Mouse (Mus musculus) CH12.LX (cell line): Measurements from ENCODE around the gene Cdk17. TPM values are rescaled to one million over a fixed set of nuclear protein-coding genes. Genes with fewer than 3 reads are reported as not detected.

Source experiments
- DNase-seq: peaks from one replicate; pipeline ENCODE4 v3.0.0-alpha.2; 2013; ENCODE audit errors: extremely low read depth
- H3K27ac ChIP-seq: 2 replicates; pipeline ENCODE4 v1.5.1; 2012; ENCODE audit warnings: low read depth, mild to moderate bottlenecking, control low read depth, moderate library complexity; ENCODE audit not compliant: insufficient read depth
- H3K27me3 ChIP-seq: replicated peaks from 2 replicates; pipeline ENCODE3; 2012; ENCODE audit warnings: inconsistent platforms
- H3K36me3 ChIP-seq, 2 experiments: replicated peaks in 1 of 2; 2 replicates each; pipeline versions ENCODE3 to v1.6.1; 2012; ENCODE audit warnings: inconsistent platforms in 1 of 2, low read length in 1 of 2, mild to moderate bottlenecking in 1 of 2, mixed read lengths in 1 of 2, moderate library complexity in 1 of 2; ENCODE audit not compliant: control insufficient read depth in 1 of 2, insufficient read depth in 1 of 2
- H3K4me1 ChIP-seq, 2 experiments: 2 replicates each; pipeline ENCODE4 v1.6.1; 2012; ENCODE audit warnings: inconsistent platforms in 1 of 2, moderate library complexity in 1 of 2; ENCODE audit not compliant: insufficient read depth in 2 of 2, control insufficient read depth in 1 of 2
- H3K4me2 ChIP-seq: 2 replicates; pipeline ENCODE4 v1.6.1; 2012; ENCODE audit warnings: low read depth, mild to moderate bottlenecking, control low read depth; ENCODE audit not compliant: poor library complexity, insufficient read depth, severe bottlenecking
- H3K4me3 ChIP-seq, 3 experiments: fragments of 150-350 bp in 1 of 3; sonication (generic) in 1 of 3; replicated peaks in 1 of 3; 2 replicates each; pipeline versions ENCODE3 to v1.5.1; 2011 to 2012; ENCODE audit warnings: low read depth in 2 of 3, low read length in 2 of 3, mild to moderate bottlenecking in 2 of 3, moderate library complexity in 2 of 3, control low read depth in 1 of 3, improper control_type of control experiment in 1 of 3, inconsistent platforms in 1 of 3, mixed read lengths in 1 of 3; ENCODE audit not compliant: poor library complexity in 1 of 3
- H3K79me2 ChIP-seq: replicated peaks from 2 replicates; pipeline ENCODE4 v1.6.1; 2012; ENCODE audit warnings: mild to moderate bottlenecking, moderate library complexity; ENCODE audit not compliant: control insufficient read depth, poor library complexity, insufficient read depth, severe bottlenecking; ENCODE audit errors: extremely low read depth
- H3K9ac ChIP-seq: 2 replicates; pipeline ENCODE4 v1.6.1; 2012; ENCODE audit warnings: low read depth, mild to moderate bottlenecking, control low read depth, moderate library complexity; ENCODE audit not compliant: insufficient read depth
- H3K9me3 ChIP-seq: replicated peaks from 2 replicates; pipeline ENCODE3; 2012; ENCODE audit warnings: low read length, inconsistent platforms, mixed read lengths
- BHLHE40 ChIP-seq: IDR thresholded peaks from 2 replicates; pipeline ENCODE4 v1.6.1; 2011; ENCODE audit warnings: mild to moderate bottlenecking, low read depth, low read length, improper control_type of control experiment
- E2F4 ChIP-seq: IDR thresholded peaks from 2 replicates; pipeline ENCODE4 v1.6.1; 2011; ENCODE audit warnings: low read depth, low read length, improper control_type of control experiment; ENCODE audit not compliant: insufficient replicate concordance
- ELF1 ChIP-seq: IDR thresholded peaks from 2 replicates; pipeline ENCODE4 v1.6.1; 2014; ENCODE audit warnings: low read depth, mild to moderate bottlenecking, inconsistent platforms, low read length, improper control_type of control experiment
- EP300 ChIP-seq: IDR thresholded peaks from 2 replicates; pipeline ENCODE4 v1.6.1; 2011; ENCODE audit warnings: low read length, improper control_type of control experiment
- JUND ChIP-seq: conservative IDR thresholded peaks from 2 replicates; pipeline ENCODE4 v1.6.1; 2011; ENCODE audit warnings: low read depth, low read length, improper control_type of control experiment
- KAT2A ChIP-seq: IDR thresholded peaks from 2 replicates; pipeline ENCODE4 v1.6.1; 2012; ENCODE audit warnings: low read length, improper control_type of control experiment, inconsistent platforms; ENCODE audit not compliant: insufficient replicate concordance
- MAFK ChIP-seq: IDR thresholded peaks from 2 replicates; pipeline ENCODE4 v1.6.1; 2011; ENCODE audit warnings: low read length, improper control_type of control experiment; ENCODE audit not compliant: insufficient replicate concordance
- MEF2A ChIP-seq: IDR thresholded peaks from 2 replicates; pipeline ENCODE4 v1.6.1; 2014; ENCODE audit warnings: low read depth, mild to moderate bottlenecking, inconsistent platforms, low read length, improper control_type of control experiment, borderline replicate concordance
- MYC ChIP-seq: IDR thresholded peaks from 2 replicates; pipeline ENCODE4 v1.6.1; 2011; ENCODE audit warnings: low read depth, mild to moderate bottlenecking, improper control_type of control experiment, low read length
- PAX5 ChIP-seq: IDR thresholded peaks from 2 replicates; pipeline ENCODE4 v1.6.1; 2012; ENCODE audit warnings: low read length, inconsistent platforms, mixed read lengths
- POLR2A ChIP-seq: IDR thresholded peaks from 2 replicates; pipeline ENCODE4 v1.6.1; 2011; ENCODE audit warnings: low read depth, mild to moderate bottlenecking, improper control_type of control experiment, low read length
- RCOR1 ChIP-seq: conservative IDR thresholded peaks from 2 replicates; pipeline ENCODE4 v1.6.1; 2012; ENCODE audit warnings: low read depth, mild to moderate bottlenecking, inconsistent platforms, low read length, improper control_type of control experiment
- TBP ChIP-seq: conservative IDR thresholded peaks from 2 replicates; pipeline ENCODE4 v1.6.1; 2011; ENCODE audit warnings: low read depth, low read length, improper control_type of control experiment
- TCF12 ChIP-seq: IDR thresholded peaks from 2 replicates; pipeline ENCODE4 v1.6.1; 2014; ENCODE audit warnings: low read depth, mild to moderate bottlenecking, inconsistent platforms, low read length, improper control_type of control experiment
- ZC3H11A ChIP-seq: IDR thresholded peaks from 2 replicates; pipeline ENCODE4 v1.6.1; 2012; ENCODE audit warnings: low read depth, mild to moderate bottlenecking, inconsistent platforms, low read length, improper control_type of control experiment
- ZMIZ1 ChIP-seq: IDR thresholded peaks from 2 replicates; pipeline ENCODE4 v1.6.1; 2012; ENCODE audit warnings: low read depth, mild to moderate bottlenecking, inconsistent platforms, low read length, improper control_type of control experiment
- dilution Hi-C: fragments of 300-500 bp; cut with MboI; formaldehyde crosslinking; loops from 2 replicates; pipeline ENCODE4 v1.14.3; 2020; ENCODE audit warnings: low sequenced_read_pairs; ENCODE audit not compliant: extremely low pct_unique_long_range_greater_than_20kb, extremely low pct_ligation_motif_present
- in situ Hi-C: fragments of 300-500 bp; cut with MboI; formaldehyde crosslinking; loops from 3 replicates; pipeline ENCODE4 v1.14.3; 2019; ENCODE audit warnings: low sequenced_read_pairs, low pct_ligation_motif_present, low pct_unique_long_range_greater_than_20kb, mixed read lengths
- polyA plus RNA-seq: library from polyadenylated mRNA; unstranded; fragments of >175 nt; gene quantifications from 2 replicates; pipeline ENCODE4 v1.2.1, GENCODE M21; 2012; ENCODE audit warnings: low read depth; ENCODE audit not compliant: insufficient read length
- total RNA-seq, 2 experiments: library from RNA; depleted of rRNA; stranded (reverse); fragments of 300-350 nt in 1 of 2; fragments of >200 nt in 1 of 2; gene quantifications; 2 replicates each; pipeline ENCODE4 v1.2.3; 2012 to 2014

Cdk17 gene
- total and polyA plus RNA-seq, 3 experiments, result 23.4 to 51.3 (median 28.5) TPM

DNA sequence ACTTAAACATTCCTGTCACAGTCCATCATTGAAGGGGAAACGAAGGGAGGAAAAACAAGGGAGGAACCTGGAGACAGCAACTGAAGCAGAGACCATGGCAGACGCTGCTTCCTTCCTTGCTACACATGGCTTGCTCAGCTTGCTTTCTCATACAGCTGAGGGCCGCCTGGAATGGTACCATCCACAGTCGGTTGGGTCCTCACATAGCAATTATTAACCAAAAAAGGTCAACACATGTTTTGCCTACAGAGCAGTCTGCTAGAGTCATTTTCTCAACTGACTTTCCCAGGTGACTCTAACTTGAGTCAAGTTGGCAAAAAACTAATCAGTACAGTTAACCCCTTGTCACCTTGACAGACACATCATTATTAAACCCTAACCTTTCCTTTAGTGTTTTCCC is 53.6 kb downstream of the Cdk17 start:
- in situ Hi-C loops, result no loop called here
- H3K9ac ChIP-seq, result no peak overlapping the region
- H3K27ac ChIP-seq, result no peak overlapping the region
- TF ChIP-seq MYC (no peak), JUND (no peak), TCF12 (no peak), ZMIZ1 (no peak), MEF2A (no peak), TBP (no peak), MAFK (no peak), RCOR1 (no peak), EP300 (no peak), PAX5 (no peak), E2F4 (no peak), BHLHE40 (no peak), ELF1 (no peak), ZC3H11A (no peak), POLR2A (no peak)
- DNase-seq, result no peak
- H3K9me3 ChIP-seq, result peaks cover 7% of the 10 kb centered on the region
- no peaks in the 10 kb centered on the region; the same call in 1 of the 2 replicates for H3K79me2 ChIP-seq
- peaks cover 0 to 17% of the 10 kb centered on the region in 2 experiments; a peak in 2 of 4 replicates for H3K4me1 ChIP-seq
- dilution Hi-C loops, result no loop called here
- peaks cover 40 to 74% of the 10 kb centered on the region in 2 experiments for H3K36me3 ChIP-seq
- no peak overlapping the region for H3K4me3 ChIP-seq
- H3K4me2 ChIP-seq, result no peak overlapping the region
- H3K27me3 ChIP-seq, result no peaks in the 10 kb centered on the region

DNA sequence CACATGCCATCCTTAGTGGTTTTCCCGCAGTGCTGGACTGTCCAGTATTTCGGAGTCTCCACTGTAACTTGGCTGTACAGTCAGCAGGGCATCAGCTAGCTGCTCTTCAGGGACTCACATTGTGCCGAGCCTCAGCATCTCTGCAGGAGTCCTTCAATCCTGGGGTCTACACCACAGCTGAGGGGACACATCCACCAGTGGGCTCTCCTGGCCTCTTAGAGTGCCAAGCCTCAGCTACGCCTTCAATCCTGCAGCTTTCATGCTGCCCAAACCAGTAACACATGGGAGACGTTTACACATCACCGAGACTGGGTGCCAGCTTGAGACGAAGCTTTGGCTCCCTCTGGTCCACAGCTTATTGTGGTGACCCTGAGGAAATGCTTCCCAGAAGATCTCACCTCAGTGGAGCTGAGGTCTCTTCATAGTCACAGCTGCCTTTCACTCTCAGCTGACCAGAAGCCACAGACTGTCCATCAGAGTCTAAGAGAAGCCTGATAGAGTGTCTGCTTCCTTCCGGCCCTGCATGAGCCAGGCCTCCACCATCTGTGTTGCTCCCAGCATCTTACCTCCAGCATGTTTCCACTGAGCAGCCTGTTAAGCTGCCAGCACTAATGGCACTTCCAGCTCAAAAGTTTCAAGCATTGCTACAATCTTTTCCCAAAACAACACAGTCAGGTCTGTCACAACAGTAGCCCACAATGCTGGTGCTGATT is 54.5 kb downstream of the Cdk17 start:
- H3K4me2 ChIP-seq, result no peak overlapping the region

More for the DNA sequence above, 54.5 kb downstream of the Cdk17 start:
- in situ Hi-C loops (no loop called here), dilution Hi-C loops (no loop called here)
- H3K27me3 ChIP-seq, result no peaks in the 10 kb centered on the region
- H3K36me3 ChIP-seq, result peaks cover 40 to 75% of the 10 kb centered on the region in 2 experiments
- peaks cover 0 to 17% of the 10 kb centered on the region in 2 experiments; a peak in 2 of 4 replicates for H3K4me1 ChIP-seq
- H3K4me3 ChIP-seq, result no peak overlapping the region
- no peak overlapping the region for H3K27ac ChIP-seq
- TF ChIP-seq KAT2A (no peak), POLR2A (no peak)
- H3K9ac ChIP-seq, result no peak overlapping the region
- H3K9me3 ChIP-seq, result peaks cover 7% of the 10 kb centered on the region
- H3K79me2 ChIP-seq, result no peaks in the 10 kb centered on the region; the same call in 1 of the 2 replicates
- no peak for DNase-seq
